Mouse (Mus musculus): ENCODE measurements around the gene Zbtb37. TPM values are rescaled to one million over a fixed set of nuclear protein-coding genes. Genes with fewer than 3 reads are reported as not detected.
A peak's percentile ranks its signal among the peaks of the same experiment; 100 is the strongest.

Zbtb37 gene
- polyA plus RNA-seq, 1 experiment, result 0.75 TPM

GRCm38 (mm10) chr1:161037026-161037425 lies 2.4 kb upstream of the Zbtb37 start:
- Histone ChIP-seq H3K4me3 (ENCODE audit: insufficient read depth, poor library complexity, severe bottlenecking) (peak overlapping the region; percentile 92), H3K27me3 (ENCODE audit: control insufficient read depth, insufficient read depth, insufficient read length) (no peaks in the 10 kb centered on the region), H3K36me3 (ENCODE audit: control insufficient read depth, insufficient read depth) (peaks cover 48% of the 10 kb centered on the region), H3ac (ENCODE audit: control insufficient read depth, insufficient read length, low read depth) (peak overlapping the region; percentile 93), H3K79me3 (ENCODE audit: low read depth) (peaks cover 33% of the 10 kb centered on the region), H3K79me2 (ENCODE audit: control insufficient read depth, insufficient read depth) (peaks cover 50% of the 10 kb centered on the region)
- no peak for TF ChIP-seq MYOD1 (IDR thresholded peaks at IDR 0.05; ENCODE audit: control insufficient read depth, insufficient read length, low read depth)
- TF ChIP-seq CTCF (IDR thresholded peaks at IDR 0.05; ENCODE audit: control insufficient read depth, insufficient read depth, insufficient read length), result no peak
- TF ChIP-seq USF1 (IDR thresholded peaks at IDR 0.05; ENCODE audit: low read depth), result no peak

- H3K27me3 ChIP-seq (ENCODE audit: control insufficient read depth, insufficient read depth, insufficient read length), result no peaks in the 10 kb centered on the region
- H3K4me3 ChIP-seq (ENCODE audit: insufficient read depth, poor library complexity, severe bottlenecking), result peak overlapping the region; percentile 92
- peaks cover 33% of the 10 kb centered on the region for H3K79me3 ChIP-seq (ENCODE audit: low read depth)
- peak overlapping the region; percentile 93 for H3ac ChIP-seq (ENCODE audit: control insufficient read depth, insufficient read length, low read depth)
- TF ChIP-seq MAX (IDR thresholded peaks at IDR 0.05) (no peak), CEBPB (IDR thresholded peaks at IDR 0.05; ENCODE audit: low read depth) (no peak), USF1 (IDR thresholded peaks at IDR 0.05; ENCODE audit: low read depth) (no peak), MYOG (IDR thresholded peaks at IDR 0.05; ENCODE audit: control insufficient read depth, extremely low read depth, insufficient read length) (no peak), MYOD1 (IDR thresholded peaks at IDR 0.05; ENCODE audit: control insufficient read depth, insufficient read length, low read depth) (no peak), FOSL1 (IDR thresholded peaks at IDR 0.05; ENCODE audit: insufficient read depth, low read length, poor library complexity, severe bottlenecking) (no peak), CTCF (IDR thresholded peaks at IDR 0.05; ENCODE audit: control insufficient read depth, insufficient read depth, insufficient read length) (no peak)
- H3K79me2 ChIP-seq (ENCODE audit: control insufficient read depth, insufficient read depth), result peaks cover 50% of the 10 kb centered on the region
- peaks cover 51% of the 10 kb centered on the region for H3K36me3 ChIP-seq (ENCODE audit: control insufficient read depth, insufficient read depth)
These were observed 1.8 kb upstream of the Zbtb37 start for GRCm38 (mm10) chr1:161036411-161036841.

- peaks cover 49% of the 10 kb centered on the region for H3K36me3 ChIP-seq (ENCODE audit: control insufficient read depth, insufficient read depth)
- no peaks in the 10 kb centered on the region for H3K27me3 ChIP-seq (ENCODE audit: control insufficient read depth, insufficient read depth, insufficient read length)
- TF ChIP-seq CTCF (IDR thresholded peaks at IDR 0.05; ENCODE audit: control insufficient read depth, insufficient read depth, insufficient read length) (no peak), FOSL1 (IDR thresholded peaks at IDR 0.05; ENCODE audit: insufficient read depth, low read length, poor library complexity, severe bottlenecking) (no peak), MYOG (IDR thresholded peaks at IDR 0.05; ENCODE audit: control insufficient read depth, extremely low read depth, insufficient read length) (no peak), MAX (IDR thresholded peaks at IDR 0.05) (no peak), MYOD1 (IDR thresholded peaks at IDR 0.05; ENCODE audit: control insufficient read depth, insufficient read length, low read depth) (no peak), USF1 (IDR thresholded peaks at IDR 0.05; ENCODE audit: low read depth) (no peak), CEBPB (IDR thresholded peaks at IDR 0.05; ENCODE audit: low read depth) (no peak)
- H3K79me3 ChIP-seq (ENCODE audit: low read depth), result peaks cover 33% of the 10 kb centered on the region
- peak overlapping the region; percentile 92 for H3K4me3 ChIP-seq (ENCODE audit: insufficient read depth, poor library complexity, severe bottlenecking)
- H3K79me2 ChIP-seq (ENCODE audit: control insufficient read depth, insufficient read depth), result peaks cover 50% of the 10 kb centered on the region
- H3ac ChIP-seq (ENCODE audit: control insufficient read depth, insufficient read length, low read depth), result peak overlapping the region; percentile 93
These were observed 1.2 kb upstream of the Zbtb37 start for GRCm38 (mm10) chr1:161035786-161036404.

GRCm38 (mm10) chr1:161035281-161035785 lies 684 bp upstream of the Zbtb37 start:
- Histone ChIP-seq H3K79me3 (ENCODE audit: low read depth) (peaks cover 33% of the 10 kb centered on the region), H3K27me3 (ENCODE audit: control insufficient read depth, insufficient read depth, insufficient read length) (no peaks in the 10 kb centered on the region), H3K4me3 (ENCODE audit: insufficient read depth, poor library complexity, severe bottlenecking) (peak overlapping the region; percentile 92), H3K79me2 (ENCODE audit: control insufficient read depth, insufficient read depth) (peaks cover 50% of the 10 kb centered on the region), H3K36me3 (ENCODE audit: control insufficient read depth, insufficient read depth) (peaks cover 50% of the 10 kb centered on the region), H3ac (ENCODE audit: control insufficient read depth, insufficient read length, low read depth) (peak overlapping the region; percentile 93)
- TF ChIP-seq CTCF (IDR thresholded peaks at IDR 0.05; ENCODE audit: control insufficient read depth, insufficient read depth, insufficient read length), result no peak
- peak; percentile 82 for TF ChIP-seq MAX (IDR thresholded peaks at IDR 0.05)
- no peak for TF ChIP-seq FOSL1 (IDR thresholded peaks at IDR 0.05; ENCODE audit: insufficient read depth, low read length, poor library complexity, severe bottlenecking)
- no peak for TF ChIP-seq CEBPB (IDR thresholded peaks at IDR 0.05; ENCODE audit: low read depth)
- no peak for TF ChIP-seq MYOG (IDR thresholded peaks at IDR 0.05; ENCODE audit: control insufficient read depth, extremely low read depth, insufficient read length)

GRCm38 (mm10) chr1:161033856-161034434 lies 704 bp downstream of the Zbtb37 start:
- TF ChIP-seq USF1 (IDR thresholded peaks at IDR 0.05; ENCODE audit: low read depth), result no peak
- TF ChIP-seq MYOD1 (IDR thresholded peaks at IDR 0.05; ENCODE audit: control insufficient read depth, insufficient read length, low read depth), result no peak
- TF ChIP-seq CTCF (IDR thresholded peaks at IDR 0.05; ENCODE audit: control insufficient read depth, insufficient read depth, insufficient read length), result no peak
- TF ChIP-seq MYOG (IDR thresholded peaks at IDR 0.05; ENCODE audit: control insufficient read depth, extremely low read depth, insufficient read length), result no peak
- no peak for TF ChIP-seq FOSL1 (IDR thresholded peaks at IDR 0.05; ENCODE audit: insufficient read depth, low read length, poor library complexity, severe bottlenecking)
- TF ChIP-seq MAX (IDR thresholded peaks at IDR 0.05), result no peak
- TF ChIP-seq CEBPB (IDR thresholded peaks at IDR 0.05; ENCODE audit: low read depth), result no peak
- H3ac ChIP-seq (ENCODE audit: control insufficient read depth, insufficient read length, low read depth), result peak overlapping the region; percentile 97
- peak overlapping the region; percentile 92 for H3K4me3 ChIP-seq (ENCODE audit: insufficient read depth, poor library complexity, severe bottlenecking)
- peaks cover 33% of the 10 kb centered on the region for H3K79me3 ChIP-seq (ENCODE audit: low read depth)
- no peaks in the 10 kb centered on the region for H3K27me3 ChIP-seq (ENCODE audit: control insufficient read depth, insufficient read depth, insufficient read length)
- H3K79me2 ChIP-seq (ENCODE audit: control insufficient read depth, insufficient read depth), result peaks cover 50% of the 10 kb centered on the region
- peaks cover 62% of the 10 kb centered on the region for H3K36me3 ChIP-seq (ENCODE audit: control insufficient read depth, insufficient read depth)

Measured in C2C12 (cell line).